Mouse (Mus musculus) thymus, postnatal 10 days (tissue): ENCODE measurements at regions not wholly inside any gene's neighbourhood (a gene's known extent, or its start where the extent isn't known, plus 50 kb on each side); places are given as distances from the start of the nearest gene placed in this dataset.

Experiments
- DNase-seq, 2 experiments: peaks; one replicate each; pipeline ENCODE4 v3.0.0; 2021; ENCODE audit warnings: low spot score in 2 of 2

GRCm38 (mm10) chr8:11094516-11094915 lies 86.3 kb upstream of the Irs2 start:
- DNase-seq, result no peak

- no peak for DNase-seq
These were observed 84.1 kb upstream of the Irs2 start for GRCm38 (mm10) chr8:11092348-11092747.

DNA sequence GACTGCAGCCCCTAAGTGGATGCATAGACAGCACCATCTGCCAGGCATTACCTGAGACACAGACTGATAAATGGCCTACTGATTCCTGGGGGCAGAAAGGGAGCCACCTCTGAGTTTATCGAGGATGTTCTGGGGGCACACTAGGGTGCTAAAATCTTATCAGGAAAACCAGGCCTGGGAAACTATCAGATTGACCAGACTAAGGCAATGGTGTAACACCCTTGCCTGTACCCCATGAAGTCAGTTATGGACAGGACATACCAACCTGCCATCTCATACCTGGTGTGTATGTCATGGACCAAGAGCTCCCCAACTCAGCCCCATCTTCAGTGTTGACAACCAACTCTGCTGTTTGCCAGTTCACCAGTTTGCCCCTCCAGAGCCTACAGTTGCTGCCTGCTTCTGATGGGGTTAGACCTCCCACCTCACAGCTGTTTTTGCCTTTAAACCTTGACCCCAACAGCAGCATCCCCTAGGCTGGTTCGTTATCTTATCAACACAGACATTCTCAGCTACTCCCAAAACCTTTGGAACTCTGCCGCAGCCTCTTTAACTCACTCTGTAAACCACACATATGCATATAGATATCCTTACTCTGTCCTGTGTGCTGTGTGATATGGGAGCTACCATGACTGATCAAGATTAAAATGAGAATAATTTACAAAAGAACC lies 83.6 kb upstream of the Irs2 start:
- no peak for DNase-seq

DNA sequence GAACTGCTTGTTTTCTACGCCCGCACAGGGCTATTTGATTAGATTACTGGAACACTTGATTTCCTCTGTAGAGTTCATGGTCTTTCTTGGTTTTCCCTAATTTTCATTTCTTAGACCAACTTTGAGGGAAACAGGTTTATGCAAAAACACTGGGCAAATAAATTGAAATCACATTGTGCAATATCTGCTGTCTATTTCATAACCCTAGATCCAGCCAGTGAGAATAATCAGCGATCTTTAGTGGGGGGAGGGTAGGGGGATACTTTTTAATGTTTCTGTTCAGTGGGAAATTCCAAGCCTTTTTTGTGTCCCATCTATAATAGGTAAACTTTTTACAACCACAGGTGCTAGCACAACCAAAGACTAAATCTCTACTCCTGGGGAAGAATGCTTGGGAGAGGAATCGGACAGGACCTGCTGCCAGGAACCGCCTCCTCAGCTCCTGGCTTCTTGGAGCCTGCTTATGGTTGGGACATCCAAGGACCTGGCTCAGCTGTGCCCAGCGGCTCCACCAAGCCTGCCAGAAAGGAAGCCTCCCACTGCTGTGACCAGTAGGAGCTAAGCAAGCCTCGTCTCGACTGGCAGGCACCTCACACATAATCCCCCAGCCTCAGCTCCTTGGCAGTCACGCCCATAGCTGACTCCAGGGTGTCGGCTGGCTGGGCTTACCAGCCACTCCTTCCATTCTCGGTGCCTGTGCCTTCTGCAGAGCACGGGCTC lies 80.8 kb upstream of the Irs2 start:
- no peak for DNase-seq

GRCm38 (mm10) chr8:11085244-11085643 lies 77.0 kb upstream of the Irs2 start:
- DNase-seq, result no peak

DNA sequence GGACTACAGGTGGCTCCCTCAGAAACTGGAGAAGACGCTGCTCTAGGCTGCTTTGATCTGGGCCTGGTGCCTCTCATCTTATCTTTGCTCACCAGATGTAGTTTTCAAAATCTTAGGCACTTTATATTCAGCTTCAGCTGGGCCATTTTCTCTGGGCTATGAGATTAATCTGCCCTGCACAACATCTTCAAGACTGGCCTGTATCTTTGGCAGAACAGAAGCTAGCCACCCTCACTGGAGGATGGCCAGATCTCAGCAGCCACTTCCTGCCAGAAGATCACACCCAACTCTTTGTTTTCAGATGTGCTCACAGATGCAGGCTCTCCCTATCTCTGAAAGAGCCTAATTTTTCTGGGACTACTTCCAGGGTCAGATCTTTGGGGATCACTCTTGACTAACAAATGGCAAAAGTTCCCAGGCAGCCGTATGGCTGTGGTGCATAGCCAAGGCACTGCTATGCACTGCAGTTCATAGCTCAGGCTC lies 75.8 kb upstream of the Irs2 start:
- DNase-seq, result no peak

DNA sequence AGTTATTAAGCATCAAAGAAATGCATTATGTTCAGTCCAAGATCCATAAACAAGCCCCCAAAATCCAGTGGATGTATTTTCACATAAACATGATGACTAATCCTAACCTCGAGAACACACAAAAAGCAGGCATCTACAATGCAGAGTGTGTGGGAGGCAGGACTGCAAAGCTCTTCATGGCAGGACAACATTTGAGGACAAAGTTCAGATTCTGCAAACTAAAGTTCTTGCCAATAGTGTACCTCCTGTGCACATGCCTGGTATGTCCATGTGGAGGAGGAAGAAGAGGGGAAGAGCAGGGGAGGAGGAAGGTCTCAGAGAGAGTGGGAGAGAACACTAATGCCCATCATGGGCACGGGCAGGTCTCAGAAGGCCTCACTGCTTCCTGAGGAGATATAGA lies 72.6 kb upstream of the Irs2 start:
- no peak for DNase-seq

GRCm38 (mm10) chr8:11079805-11080204 lies 71.5 kb upstream of the Irs2 start:
- DNase-seq, result no peak

GRCm38 (mm10) chr8:11077138-11077537 lies 68.9 kb upstream of the Irs2 start:
- no peak for DNase-seq

- DNase-seq, result no peak
These were observed 62.9 kb upstream of the Irs2 start for GRCm38 (mm10) chr8:11071162-11071561.

DNA sequence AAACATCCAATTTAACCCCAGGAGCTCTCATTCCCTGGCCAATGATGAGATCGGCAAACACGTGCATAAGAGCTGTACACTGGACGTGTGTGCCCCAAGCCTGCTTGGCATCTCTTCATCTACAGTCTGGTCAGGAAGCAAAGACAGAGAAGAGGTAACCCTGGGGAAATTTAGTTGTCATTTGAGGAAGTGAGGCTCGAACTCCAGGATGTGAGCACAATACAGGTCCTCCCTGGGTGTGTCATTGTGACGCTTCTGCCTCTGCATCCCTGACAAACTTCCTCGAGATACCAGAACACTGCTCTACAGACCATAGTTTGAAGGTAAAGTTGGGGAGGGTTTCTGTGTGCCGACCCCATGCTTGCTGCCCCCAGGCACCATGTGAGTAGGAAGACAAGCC lies 59.2 kb upstream of the Irs2 start:
- no peak for DNase-seq

- no peak for DNase-seq
These were observed 57.7 kb upstream of the Irs2 start for GRCm38 (mm10) chr8:11065990-11066389.

DNA sequence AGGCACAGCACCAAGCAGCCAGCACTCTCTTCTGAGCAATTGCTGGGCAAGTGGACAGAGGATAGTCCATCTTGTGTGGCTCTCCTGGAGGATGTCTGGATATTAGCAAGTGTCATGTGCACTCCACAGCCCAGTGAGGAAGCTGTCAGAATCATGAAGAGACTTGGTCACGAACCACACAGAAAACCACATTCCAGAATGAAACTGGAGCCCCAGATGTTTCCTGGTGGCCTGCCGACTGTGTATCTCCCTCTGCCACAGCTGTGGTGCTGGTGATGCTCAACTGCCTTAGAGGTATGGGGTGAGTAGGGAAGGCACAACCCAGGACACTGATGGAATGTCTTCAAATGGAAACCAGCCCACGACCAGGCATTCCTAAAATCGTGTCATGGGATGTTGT lies 57.0 kb upstream of the Irs2 start:
- DNase-seq, result no peak

- no peak for DNase-seq
These were observed 54.8 kb upstream of the Irs2 start for GRCm38 (mm10) chr8:11063058-11063457.

GRCm38 (mm10) chr8:11062348-11062946 lies 54.2 kb upstream of the Irs2 start:
- DNase-seq, result no peak

DNA sequence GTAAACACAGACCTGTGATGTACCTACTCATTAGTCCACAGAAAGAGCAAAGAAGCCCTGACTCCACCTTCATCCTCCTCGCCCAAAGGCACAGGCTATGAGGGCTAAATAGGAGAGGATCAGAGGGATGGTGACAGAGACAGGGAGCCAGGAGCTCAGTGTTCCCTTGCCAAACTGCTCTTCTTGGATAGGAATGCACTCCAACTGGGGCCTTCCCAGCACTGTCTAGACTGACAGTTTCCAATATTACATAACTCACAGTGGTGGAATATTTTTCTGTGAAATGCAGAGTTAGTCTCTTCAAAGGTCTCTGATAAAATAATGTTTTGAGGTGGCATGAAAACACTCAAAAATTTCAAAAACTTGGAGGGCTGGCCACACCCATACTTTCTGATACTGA lies 53.5 kb upstream of the Irs2 start:
- no peak for DNase-seq

- no peak for DNase-seq
These were observed 52.3 kb upstream of the Irs2 start for GRCm38 (mm10) chr8:11060604-11061003.

GRCm38 (mm10) chr8:11058392-11058791 lies 50.1 kb upstream of the Irs2 start:
- no peak for DNase-seq
